Comparison of ENCODE assay signal across 19 mouse cellular contexts in the genomic region with DNA sequence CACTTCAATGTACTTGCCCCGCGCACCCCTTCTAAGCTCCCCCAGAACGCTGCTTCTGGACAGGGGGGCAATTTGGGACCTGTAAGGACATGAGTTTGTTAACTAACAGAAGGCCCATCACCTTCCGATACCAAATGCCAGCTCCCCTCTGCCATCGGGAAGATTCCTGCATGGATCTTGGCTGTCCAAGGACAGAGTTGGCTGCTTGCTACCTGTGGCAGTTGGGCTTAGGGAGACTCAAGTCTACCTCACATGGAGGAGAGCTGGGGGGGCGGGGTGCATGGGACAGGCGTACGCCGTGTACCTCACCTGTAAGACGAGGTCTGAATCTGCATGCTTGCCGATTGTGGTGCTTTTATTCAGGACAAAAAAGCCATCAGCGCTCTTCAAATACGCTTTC. TPM values are rescaled to one million over a fixed set of nuclear protein-coding genes. Genes with fewer than 3 reads are reported as not detected.
DNase-seq lines count a peak whose midpoint lies in the region; ATAC-seq and TF ChIP-seq lines count a peak whose summit lies in the region.
"Had no signal": no experiment of that assay in that cellular context is flagged by ENCODE, and none has a peak within 500 bp of the region (broad histone marks: within the 10 kb centered on the region; RNA-seq: fewer than 3 reads in every experiment).

No protein-coding gene starts in this region.

- no peak for TF ChIP-seq CTCF in cerebellum, adult 2 months (IDR thresholded peaks at IDR 0.05; ENCODE audit: borderline replicate concordance, insufficient read depth, low read depth, low read length)

- no peaks in the 10 kb centered on the region for H3K36me3 ChIP-seq in midbrain, embryonic 10.5 days
- no peaks in the 10 kb centered on the region for H3K36me3 ChIP-seq in midbrain, embryonic 14.5 days (ENCODE audit: control insufficient read depth, insufficient read depth, low read length)
- H3K36me3 ChIP-seq: G1E had no signal

- 70% methylated on average over 13 of the region's 13 CpGs for WGBS in cerebellum, adult 2 months
- 89% methylated on average over 13 of the region's 13 CpGs for WGBS in midbrain, embryonic 10.5 days
- WGBS in midbrain, embryonic 14.5 days = 91% methylated on average over 13 of the region's 13 CpGs

- H3K27ac ChIP-seq in cerebellum, adult 2 months (ENCODE audit: insufficient read depth, low read length) = no peak overlapping the region
- 0 out of 2 replicates have a peak overlapping the region, but pooled peaks have one; percentile 9 for H3K27ac ChIP-seq in midbrain, embryonic 10.5 days (replicated peaks)
- H3K27ac ChIP-seq in midbrain, embryonic 14.5 days (replicated peaks; ENCODE audit: low read depth, low read length) = no peak overlapping the region

- no peak overlapping the region for H3K9ac ChIP-seq in midbrain, embryonic 14.5 days (replicated peaks; ENCODE audit: low read length)

- peak; percentile 57 to 59 for DNase-seq in cerebellum, postnatal 10 days
- no peak for DNase-seq in cerebellum, adult 2 months
- DNase-seq in cerebellum, postnatal 14 days = peak; percentile 39 to 57
- no peak for DNase-seq in cerebellum, adult 11-12 months
- no peak for DNase-seq in midbrain, embryonic 10.5 days (ENCODE audit: low spot score)
- DNase-seq in midbrain, embryonic 14.5 days = no peak
- DNase-seq: adrenal gland, adult 2 months; adrenal gland, adult 8-10 months; adrenal gland, postnatal 10 days; adrenal gland, postnatal 14 days; adrenal gland, postnatal 25 days; adrenal gland, postnatal 36 days; B cell, adult 2 months; cerebellum, adult 11 months; cerebellum, adult 18-20 months; cerebellum, adult 8-10 months had no signal

- ATAC-seq in midbrain, embryonic 14.5 days (ENCODE audit: low FRiP score, low TSS enrichment) = no peak
- ATAC-seq: activated CD4-positive, CD25-positive, alpha-beta regulatory T cell, adult 4 months; Patski had no signal

- no peaks in the 10 kb centered on the region for H3K9me3 ChIP-seq in midbrain, embryonic 10.5 days (replicated peaks)
- H3K9me3 ChIP-seq in midbrain, embryonic 14.5 days (ENCODE audit: control insufficient read depth, low read length) = no peaks in the 10 kb centered on the region

- no peak for TF ChIP-seq POLR2A in cerebellum, adult 2 months (IDR thresholded peaks at IDR 0.05; ENCODE audit: borderline replicate concordance, insufficient read depth, low read length)

- peaks cover 4% of the 10 kb centered on the region for H3K4me1 ChIP-seq in cerebellum, adult 2 months (ENCODE audit: control insufficient read depth, insufficient read depth, low read length)
- peaks cover 31% of the 10 kb centered on the region for H3K4me1 ChIP-seq in midbrain, embryonic 10.5 days
- peaks cover 5% of the 10 kb centered on the region for H3K4me1 ChIP-seq in midbrain, embryonic 14.5 days (ENCODE audit: control insufficient read depth, insufficient read depth, low read length)

- H3K27me3 ChIP-seq in cerebellum, adult 2 months (ENCODE audit: control insufficient read depth, insufficient read depth, low read length) = no peaks in the 10 kb centered on the region
- H3K27me3 ChIP-seq in midbrain, embryonic 10.5 days (ENCODE audit: low read depth, poor library complexity, severe bottlenecking) = peaks cover 46% of the 10 kb centered on the region
- no peaks in the 10 kb centered on the region for H3K27me3 ChIP-seq in midbrain, embryonic 14.5 days (ENCODE audit: control insufficient read depth, insufficient read depth, low read length)
- H3K27me3 ChIP-seq: Patski had no signal

- no peak overlapping the region for H3K4me2 ChIP-seq in midbrain, embryonic 14.5 days (ENCODE audit: low read length)

- no peak overlapping the region for H3K4me3 ChIP-seq in cerebellum, adult 2 months (replicated peaks; ENCODE audit: insufficient read depth, low read depth, low read length)
- H3K4me3 ChIP-seq in midbrain, embryonic 10.5 days = no peak overlapping the region
- no peak overlapping the region for H3K4me3 ChIP-seq in midbrain, embryonic 14.5 days (replicated peaks; ENCODE audit: low read depth, low read length)

RNA-seq across cellular contexts. Expression of gene Fhad1, which starts 3.6 kb away (rescaled TPM):
- polyA plus RNA-seq in cerebellum, adult 2 months (2012; rRNA removed) = 2.1 and 3.4 TPM in 2 replicates
- 1.6 and 1.9 TPM in 2 replicates for polyA plus RNA-seq in midbrain, embryonic 10.5 days (2016; fragmentation: Nextera tagmentation; extraction: Ambion mirVana)
- 2.4 and 3.6 TPM in 2 replicates for polyA plus RNA-seq in midbrain, embryonic 14.5 days (2014; fragmentation: Nextera tagmentation; extraction: Ambion mirVana)
- polyA plus RNA-seq: G1E had no signal

Comparison
In these comparisons a context has a peak if more than half of its experiments do, and no peak if none do; other contexts are left out.
1. DNase-seq: peak in cerebellum, postnatal 10 days (2 of 2) and cerebellum, postnatal 14 days (2 of 2); none in cerebellum, adult 2 months (0 of 2), cerebellum, adult 11-12 months (single experiment), midbrain, embryonic 10.5 days (single experiment) and midbrain, embryonic 14.5 days (single experiment).